Mouse (Mus musculus): Measurements from ENCODE around the gene Ppdpf.
A peak's percentile ranks its signal among the peaks of the same experiment; 100 is the strongest.

Gene Ppdpf

GRCm38 (mm10) chr2:181219538-181220216 is 32.6 kb downstream of the Ppdpf start, which contains the start of gene Fndc11:
Gene Fndc11 (plus strand): TSS chr2:181220013.
- peak; percentile 42 for DNase-seq (ENCODE audit: low read depth)

- no peak for DNase-seq (ENCODE audit: low read depth)
Measured at GRCm38 (mm10) chr2:181220361-181220760, 33.3 kb downstream of the Ppdpf start.

- no peak for DNase-seq (ENCODE audit: low read depth)
Measured at GRCm38 (mm10) chr2:181224994-181225393, 37.9 kb downstream of the Ppdpf start.

GRCm38 (mm10) chr2:181227122-181227521 is 40.1 kb downstream of the Ppdpf start:
- DNase-seq (ENCODE audit: low read depth), result no peak

- no peak for DNase-seq (ENCODE audit: low read depth)
Measured at GRCm38 (mm10) chr2:181228335-181228734, 41.3 kb downstream of the Ppdpf start.

GRCm38 (mm10) chr2:181231171-181231570 is 44.1 kb downstream of the Ppdpf start:
- DNase-seq (ENCODE audit: low read depth), result no peak

- DNase-seq (ENCODE audit: low read depth), result no peak
Measured at GRCm38 (mm10) chr2:181233443-181233842, 46.4 kb downstream of the Ppdpf start.

- DNase-seq (ENCODE audit: low read depth), result no peak
Measured at GRCm38 (mm10) chr2:181234680-181235079, 47.6 kb downstream of the Ppdpf start.

- DNase-seq (ENCODE audit: low read depth), result no peak
Measured at GRCm38 (mm10) chr2:181235681-181236566, 48.9 kb downstream of the Ppdpf start.

GRCm38 (mm10) chr2:181237251-181238014 is 50.4 kb downstream of the Ppdpf start:
- no peak for DNase-seq (ENCODE audit: low read depth)

- no peak for DNase-seq (ENCODE audit: low read depth)
Measured at GRCm38 (mm10) chr2:181238091-181238610, 51.1 kb downstream of the Ppdpf start.

All from c-Kit-positive CD71-negative TER-119-negative erythroid progenitor cells, embryonic 14.5 days (primary cell).